Mouse (Mus musculus) heart, postnatal 36 days (tissue): ENCODE measurements around the gene Hist1h3e. TPM values are rescaled to one million over a fixed set of nuclear protein-coding genes. Genes with fewer than 3 reads are reported as not detected.
"Not testable (repeated sequence)": the region's sequence is repeated elsewhere in the genome, so short reads cannot be mapped to it uniquely, and the experiment has no call there.

Experiments
- DNase-seq, 2 experiments: peaks; one replicate each; pipeline ENCODE4 v3.0.0; 2021 to 2022
- intact Hi-C: fragments of 180-260 bp; cut with DNase I; formaldehyde crosslinking; loops from one replicate; pipeline ENCODE4 v1.15.1; 2025
- total RNA-seq, 2 experiments: library from RNA; stranded (reverse); gene quantifications; 2 replicates each; pipeline ENCODE4 v1.2.3; 2021

Hist1h3e gene
- total RNA-seq, 2 experiments from 2014 or later = 21.4 to 23.8 TPM

GRCm38 (mm10) chr13:23571022-23571503 lies 8.9 kb upstream of the Hist1h3e start, which contains the start of the genes Hist1h2ae and Hist1h2bg:
Gene Hist1h2ae, minus strand, starts transcription at chr13:23571220.
Gene Hist1h2bg, plus strand, starts transcription at chr13:23571396.
- intact Hi-C loops = no loop called here

GRCm38 (mm10) chr13:23570261-23571021 lies 8.3 kb upstream of the Hist1h3e start:
- intact Hi-C loops, DNase-seq: not testable (repeated sequence)

More at GRCm38 (mm10) chr13:23571022-23571503, 8.9 kb upstream of the Hist1h3e start, which contains the start of the genes Hist1h2ae and Hist1h2bg:
- DNase-seq = peak; percentile 56 to 78

- intact Hi-C loops = no loop called here
- no peak for DNase-seq
Measured at GRCm38 (mm10) chr13:23564482-23564881, 2.3 kb upstream of the Hist1h3e start.

GRCm38 (mm10) chr13:23562699-23563462 lies 712 bp upstream of the Hist1h3e start:
- intact Hi-C loops = no loop called here
- peak in 1 of 2 experiments; percentile 38 for DNase-seq

GRCm38 (mm10) chr13:23561531-23561882 lies 662 bp downstream of the Hist1h3e start:
- intact Hi-C loops, DNase-seq: not testable (repeated sequence)

GRCm38 (mm10) chr13:23560699-23561098 lies 1.5 kb downstream of the Hist1h3e start:
- intact Hi-C loops, DNase-seq: not testable (repeated sequence)

GRCm38 (mm10) chr13:23556906-23557305 lies 5.3 kb downstream of the Hist1h3e start:
- no peak for DNase-seq
- intact Hi-C loops = no loop called here

GRCm38 (mm10) chr13:23555839-23556416 lies 6.2 kb downstream of the Hist1h3e start:
- peak; percentile 52 to 70 for DNase-seq
- intact Hi-C loops = no loop called here

GRCm38 (mm10) chr13:23554925-23555838 lies 7.0 kb downstream of the Hist1h3e start:
- peak; percentile 67 to 69 for DNase-seq
- intact Hi-C loops = no loop called here

GRCm38 (mm10) chr13:23554393-23554792 lies 7.8 kb downstream of the Hist1h3e start:
- intact Hi-C loops = no loop called here
- DNase-seq = no peak

GRCm38 (mm10) chr13:23552962-23553361 lies 9.2 kb downstream of the Hist1h3e start, which contains the start of gene Hist1h1d:
Gene Hist1h1d, plus strand, starts transcription at chr13:23553262.
- intact Hi-C loops = no loop called here
- no peak for DNase-seq

GRCm38 (mm10) chr13:23551931-23552914 lies 9.9 kb downstream of the Hist1h3e start:
- intact Hi-C loops = loop anchor here (2.0 kb wide), 1 partner anchor 17 kb away; no protein-coding TSS in a partner anchor
- DNase-seq = no peak

- intact Hi-C loops = loop anchor here (2.0 kb wide), 1 partner anchor 18 kb away; no protein-coding TSS in a partner anchor
- DNase-seq = peak; percentile 75 to 76
Measured at GRCm38 (mm10) chr13:23551146-23551834, 10.9 kb downstream of the Hist1h3e start, which contains the start of gene Hist1h4f. Gene Hist1h4f, minus strand, starts transcription at chr13:23551648.

- DNase-seq = no peak
- intact Hi-C loops = loop anchor here (2.0 kb wide), 1 partner anchor 18 kb away; no protein-coding TSS in a partner anchor
Measured at GRCm38 (mm10) chr13:23550761-23551145, 11.4 kb downstream of the Hist1h3e start.

GRCm38 (mm10) chr13:23546694-23547093 lies 15.5 kb downstream of the Hist1h3e start:
- intact Hi-C loops = no loop called here
- DNase-seq = no peak

GRCm38 (mm10) chr13:23544787-23545120 lies 17.4 kb downstream of the Hist1h3e start:
- intact Hi-C loops, DNase-seq: not testable (repeated sequence)

- DNase-seq = peak; percentile 65 to 80
- intact Hi-C loops = no loop called here
Measured at GRCm38 (mm10) chr13:23543965-23544786, 18.0 kb downstream of the Hist1h3e start, which contains the start of gene Hist1h3f. Gene Hist1h3f, plus strand, starts transcription at chr13:23544052.
